Mouse (Mus musculus) embryonic facial prominence, embryonic 13.5 days (tissue): ENCODE data around the gene Cd34. TPM values are rescaled to one million over a fixed set of nuclear protein-coding genes. Genes with fewer than 3 reads are reported as not detected.
A peak's percentile ranks its signal among the peaks of the same experiment; 100 is the strongest.

Experiments used
- ATAC-seq: fragments of 200-750 bp; cut with Nextera tagmentation; 2 replicates; pipeline ENCODE4 v1.8.0; 2017; ENCODE audit warnings: low read depth; ENCODE audit not compliant: insufficient number of reproducible peaks, insufficient read depth, low FRiP score, low TSS enrichment
- H3K27ac ChIP-seq: fragments of 300-500 bp; sonication (generic); 2 replicates; pipeline ENCODE4 v1.5.1; 2015; ENCODE audit warnings: moderate library complexity, mild to moderate bottlenecking, inconsistent platforms
- H3K27me3 ChIP-seq: fragments of 300-500 bp; sonication (generic); 2 replicates; pipeline ENCODE4 v1.6.1; 2015; ENCODE audit warnings: mild to moderate bottlenecking, inconsistent platforms
- H3K36me3 ChIP-seq: fragments of 300-500 bp; sonication (generic); 2 replicates; pipeline ENCODE4 v1.6.1; 2015; ENCODE audit warnings: mild to moderate bottlenecking, inconsistent platforms
- H3K4me1 ChIP-seq: fragments of 300-500 bp; sonication (generic); 2 replicates; pipeline ENCODE4 v1.6.1; 2015; ENCODE audit warnings: inconsistent platforms
- H3K4me2 ChIP-seq: fragments of 300-500 bp; sonication (generic); 2 replicates; pipeline ENCODE4 v1.6.1; 2015; ENCODE audit warnings: moderate library complexity, mild to moderate bottlenecking, inconsistent platforms
- H3K4me3 ChIP-seq: fragments of 300-500 bp; sonication (generic); 2 replicates; pipeline ENCODE4 v1.5.1; 2015; ENCODE audit warnings: mild to moderate bottlenecking, inconsistent platforms
- H3K9ac ChIP-seq: fragments of 300-500 bp; sonication (generic); 2 replicates; pipeline ENCODE4 v1.6.1; 2015; ENCODE audit warnings: mild to moderate bottlenecking, inconsistent platforms
- H3K9me3 ChIP-seq: fragments of 300-500 bp; sonication (generic); 2 replicates; pipeline ENCODE4 v1.6.1; 2016; ENCODE audit warnings: inconsistent platforms
- WGBS: fragments of 180-500 bp; shearing (Covaris S2); methylation state at CpG from one replicate; pipeline ENCODE4 v1.1.7; 2015; ENCODE audit warnings: mixed read lengths; 5-methylcytosine and 5-hydroxymethylcytosine counted together
- polyA plus RNA-seq: library from polyadenylated mRNA; unstranded; fragments of >200 nt; fragmentation: Nextera tagmentation; extraction: Ambion mirVana; gene quantifications from 2 replicates; pipeline ENCODE4 v1.2.1, GENCODE M21; 2015

The Cd34 gene
- polyA plus RNA-seq, 1 experiment from 2014 or later: 62.9 TPM

DNA sequence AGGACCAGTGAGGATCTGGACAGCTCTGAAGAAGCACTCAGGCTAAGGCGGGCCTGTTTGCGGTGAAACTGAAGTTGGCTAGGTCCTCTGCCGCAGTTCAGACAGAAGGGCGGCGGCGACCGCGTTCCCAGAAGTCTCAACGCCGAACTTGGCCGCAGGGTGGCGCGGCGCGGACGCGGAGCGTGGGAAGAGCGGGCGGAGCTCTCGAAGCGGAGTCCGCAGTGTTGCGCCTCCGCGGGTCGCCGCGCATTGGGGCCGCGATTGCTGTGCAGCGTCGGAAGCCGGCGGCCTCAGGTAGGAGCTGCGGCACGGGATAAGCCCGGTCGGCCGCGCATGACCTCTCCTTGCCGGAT, 37.5 kb downstream of the Cd34 start:
- Histone ChIP-seq H3K9ac (peak overlapping the region; percentile 75), H3K27ac (no peak overlapping the region), H3K36me3 (no peaks in the 10 kb centered on the region), H3K9me3 (no peaks in the 10 kb centered on the region), H3K4me1 (peaks cover 14% of the 10 kb centered on the region), H3K4me3 (peak overlapping the region; percentile 65), H3K27me3 (peaks cover 17% of the 10 kb centered on the region), H3K4me2 (peak overlapping the region; percentile 93)
- WGBS: under 1% methylated on average over 42 of the region's 42 CpGs
- ATAC-seq: peak; percentile 72

DNA sequence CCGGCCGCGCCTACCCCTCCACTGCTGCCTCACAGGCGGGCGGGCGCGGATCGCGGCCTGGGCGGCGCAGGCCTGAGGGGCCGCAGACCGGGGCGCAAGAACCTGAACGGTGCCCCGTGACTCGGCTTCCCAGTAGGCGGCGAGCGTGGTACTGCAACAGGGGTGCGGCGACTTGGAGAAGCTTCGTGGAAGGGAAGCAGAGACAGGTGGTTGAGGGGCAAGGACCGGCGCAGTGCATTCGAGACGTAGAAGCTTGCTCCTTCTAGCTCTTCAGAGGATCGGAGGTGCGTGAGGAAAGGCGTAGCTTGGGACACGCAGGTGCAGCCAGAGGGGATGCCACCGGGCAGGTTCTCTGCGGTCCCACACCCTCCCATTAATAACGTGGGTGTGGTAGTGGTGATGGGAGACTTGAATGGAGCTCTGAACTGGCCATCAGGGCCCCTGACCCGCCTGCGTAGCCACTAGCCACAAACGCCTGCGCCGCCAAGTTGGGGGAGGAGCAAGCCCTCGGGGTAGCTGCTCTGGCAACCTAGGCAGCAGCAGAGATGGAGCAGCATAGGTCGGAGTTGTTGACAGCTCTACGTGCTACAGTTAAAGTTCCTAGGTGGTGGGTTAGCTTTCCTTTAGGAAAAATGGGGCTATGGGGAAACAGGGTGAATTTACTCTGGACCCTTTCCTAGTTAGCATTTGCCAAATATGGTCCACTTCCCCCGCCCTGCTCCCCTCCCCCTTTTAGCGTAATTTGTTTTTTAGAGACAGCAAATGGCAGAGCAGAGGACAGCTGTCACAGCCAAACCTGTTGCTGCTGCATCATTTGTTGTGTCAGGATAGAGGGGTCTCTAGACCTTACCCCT, 38.1 kb downstream of the Cd34 start:
- 1% methylated on average over 44 of the region's 44 CpGs for WGBS
- no peaks in the 10 kb centered on the region for H3K36me3 ChIP-seq
- peak; percentile 89 for ATAC-seq
- H3K9ac ChIP-seq: peak overlapping the region; percentile 75
- peaks cover 17% of the 10 kb centered on the region for H3K27me3 ChIP-seq
- H3K27ac ChIP-seq: no peak overlapping the region
- peak overlapping the region; percentile 93 for H3K4me2 ChIP-seq
- no peaks in the 10 kb centered on the region for H3K9me3 ChIP-seq
- peak overlapping the region; percentile 65 for H3K4me3 ChIP-seq
- peaks cover 14% of the 10 kb centered on the region for H3K4me1 ChIP-seq

DNA sequence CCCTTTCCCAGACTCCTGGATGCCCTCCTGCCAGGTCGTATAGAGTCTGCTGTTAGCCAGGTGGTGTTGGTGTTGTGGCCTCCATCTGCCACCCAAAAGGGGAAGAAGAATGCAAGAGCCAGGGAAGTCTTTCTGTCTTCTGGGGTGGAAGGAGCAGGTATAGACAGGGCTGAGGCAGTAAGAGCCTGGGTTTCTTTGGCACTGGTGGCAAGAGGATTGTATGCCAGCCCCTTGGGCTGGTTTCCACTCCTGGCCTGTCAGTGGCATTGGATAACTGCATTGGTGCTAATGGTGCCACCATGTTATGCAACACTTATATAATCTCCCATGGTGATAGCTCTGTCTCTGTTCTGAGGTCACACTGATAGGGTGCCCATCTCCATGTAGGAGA, 38.7 kb downstream of the Cd34 start:
- no peak for ATAC-seq
- Histone ChIP-seq H3K4me2 (peak overlapping the region; percentile 93), H3K4me1 (peaks cover 14% of the 10 kb centered on the region), H3K27me3 (peaks cover 17% of the 10 kb centered on the region), H3K27ac (no peak overlapping the region), H3K9me3 (no peaks in the 10 kb centered on the region), H3K4me3 (no peak overlapping the region), H3K36me3 (no peaks in the 10 kb centered on the region), H3K9ac (no peak overlapping the region)
- 19% methylated on average over 1 of the region's 1 CpGs for WGBS

DNA sequence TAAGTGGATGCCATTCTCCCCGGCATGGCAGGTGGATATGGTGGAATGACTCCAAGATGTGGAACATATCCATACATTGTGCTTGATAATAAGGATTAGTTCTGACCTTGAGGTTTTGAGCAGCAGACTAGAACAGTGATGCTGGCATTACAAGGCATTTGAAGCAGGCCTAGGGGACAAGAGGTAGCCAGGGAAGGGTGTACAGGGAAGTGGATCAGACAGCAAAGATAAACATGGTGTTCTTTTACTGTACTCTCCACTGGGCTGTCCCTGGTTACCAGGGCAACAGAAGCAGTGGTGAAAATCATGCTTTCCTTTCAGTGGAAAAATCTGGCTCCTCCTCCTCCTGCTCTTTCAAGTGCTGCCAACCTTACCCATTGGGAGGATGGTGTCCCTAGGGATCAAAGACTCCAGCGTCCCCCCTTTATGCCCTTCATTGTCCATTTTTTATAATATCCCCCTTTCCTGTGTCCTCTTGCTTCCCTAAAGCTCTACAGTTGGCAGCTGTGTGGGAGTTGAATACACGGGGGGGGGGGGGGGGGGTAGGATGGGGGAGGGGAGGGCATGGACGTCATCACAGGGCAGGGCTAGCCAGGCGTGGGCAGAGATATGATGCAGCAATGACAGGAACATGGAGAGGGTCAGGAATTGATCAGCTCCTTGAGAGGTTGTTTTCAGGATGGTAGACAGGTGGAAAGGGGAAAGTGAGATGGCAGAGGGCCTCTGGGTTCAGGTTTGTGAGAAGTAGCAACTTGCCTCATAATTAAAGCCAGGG, 39.5 kb downstream of the Cd34 start:
- H3K4me3 ChIP-seq: no peak overlapping the region
- no peak overlapping the region for H3K27ac ChIP-seq
- no peak overlapping the region for H3K9ac ChIP-seq
- H3K4me1 ChIP-seq: peaks cover 14% of the 10 kb centered on the region
- WGBS: 58% methylated on average over 5 of the region's 5 CpGs
- no peak for ATAC-seq
- no peaks in the 10 kb centered on the region for H3K36me3 ChIP-seq
- H3K4me2 ChIP-seq: no peak overlapping the region
- H3K27me3 ChIP-seq: peaks cover 17% of the 10 kb centered on the region
- no peaks in the 10 kb centered on the region for H3K9me3 ChIP-seq

GRCm38 (mm10) chr1:194980826-194981435, 42.3 kb downstream of the Cd34 start:
- Histone ChIP-seq H3K9ac (no peak overlapping the region), H3K4me3 (no peak overlapping the region)
- 78% methylated on average over 1 of the region's 1 CpGs for WGBS

GRCm38 (mm10) chr1:194982931-194983690, 44.5 kb downstream of the Cd34 start:
- ATAC-seq: no peak
- 83% methylated on average over 5 of the region's 5 CpGs for WGBS
- H3K27me3 ChIP-seq: no peaks in the 10 kb centered on the region
- no peak overlapping the region for H3K4me3 ChIP-seq
- no peaks in the 10 kb centered on the region for H3K36me3 ChIP-seq
- no peaks in the 10 kb centered on the region for H3K9me3 ChIP-seq
- no peak overlapping the region for H3K27ac ChIP-seq
- no peaks in the 10 kb centered on the region; the same call in 1 of the 2 replicates for H3K4me1 ChIP-seq
- no peak overlapping the region for H3K4me2 ChIP-seq
- no peak overlapping the region for H3K9ac ChIP-seq

More at GRCm38 (mm10) chr1:194980826-194981435, 42.3 kb downstream of the Cd34 start:
- no peaks in the 10 kb centered on the region for H3K9me3 ChIP-seq
- H3K27me3 ChIP-seq: peaks cover 12% of the 10 kb centered on the region
- peaks cover 13% of the 10 kb centered on the region for H3K4me1 ChIP-seq
- H3K4me2 ChIP-seq: no peak overlapping the region
- H3K36me3 ChIP-seq: no peaks in the 10 kb centered on the region
- no peak overlapping the region for H3K27ac ChIP-seq
- ATAC-seq: no peak

GRCm38 (mm10) chr1:194984914-194985313, 46.3 kb downstream of the Cd34 start:
- no peaks in the 10 kb centered on the region for H3K36me3 ChIP-seq
- no peaks in the 10 kb centered on the region for H3K4me1 ChIP-seq
- H3K4me3 ChIP-seq: no peak overlapping the region
- no peaks in the 10 kb centered on the region for H3K9me3 ChIP-seq
- no peak for ATAC-seq
- no peak overlapping the region for H3K27ac ChIP-seq
- no peak overlapping the region for H3K4me2 ChIP-seq
- WGBS: 78% methylated on average over 3 of the region's 3 CpGs
- H3K27me3 ChIP-seq: no peaks in the 10 kb centered on the region
- H3K9ac ChIP-seq: no peak overlapping the region

GRCm38 (mm10) chr1:194985442-194986210, 47.0 kb downstream of the Cd34 start:
- no peak overlapping the region for H3K4me2 ChIP-seq
- no peak overlapping the region for H3K9ac ChIP-seq
- H3K9me3 ChIP-seq: no peaks in the 10 kb centered on the region
- no peak for ATAC-seq
- H3K4me1 ChIP-seq: no peaks in the 10 kb centered on the region
- no peaks in the 10 kb centered on the region for H3K36me3 ChIP-seq
- H3K4me3 ChIP-seq: no peak overlapping the region
- H3K27me3 ChIP-seq: no peaks in the 10 kb centered on the region
- WGBS: 76% methylated on average over 4 of the region's 4 CpGs
- H3K27ac ChIP-seq: no peak overlapping the region

DNA sequence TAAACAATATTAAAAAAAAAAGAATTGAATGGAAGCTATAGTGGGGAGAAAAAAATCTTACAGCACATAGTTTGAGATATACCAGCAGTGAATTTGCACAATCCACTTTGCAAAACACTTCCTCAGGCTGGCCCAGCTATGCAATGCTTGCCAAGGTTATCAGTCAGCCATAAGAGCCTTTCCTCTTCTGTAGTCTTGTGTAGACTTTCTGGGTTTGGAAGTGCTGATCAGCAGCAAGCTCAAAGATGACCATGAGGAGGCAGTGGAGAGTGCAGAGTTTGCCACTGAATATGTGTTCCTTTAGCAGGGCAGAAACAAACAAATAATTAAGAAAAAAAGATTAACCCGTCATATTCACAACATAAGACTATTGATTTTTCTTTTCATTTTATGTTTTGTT, 50.4 kb downstream of the Cd34 start:
- 91% methylated on average over 1 of the region's 1 CpGs for WGBS
- Histone ChIP-seq H3K27me3 (no peaks in the 10 kb centered on the region), H3K4me3 (no peak overlapping the region), H3K36me3 (no peaks in the 10 kb centered on the region), H3K9ac (no peak overlapping the region), H3K27ac (no peak overlapping the region), H3K4me1 (no peaks in the 10 kb centered on the region), H3K4me2 (no peak overlapping the region), H3K9me3 (no peaks in the 10 kb centered on the region)
- ATAC-seq: no peak

DNA sequence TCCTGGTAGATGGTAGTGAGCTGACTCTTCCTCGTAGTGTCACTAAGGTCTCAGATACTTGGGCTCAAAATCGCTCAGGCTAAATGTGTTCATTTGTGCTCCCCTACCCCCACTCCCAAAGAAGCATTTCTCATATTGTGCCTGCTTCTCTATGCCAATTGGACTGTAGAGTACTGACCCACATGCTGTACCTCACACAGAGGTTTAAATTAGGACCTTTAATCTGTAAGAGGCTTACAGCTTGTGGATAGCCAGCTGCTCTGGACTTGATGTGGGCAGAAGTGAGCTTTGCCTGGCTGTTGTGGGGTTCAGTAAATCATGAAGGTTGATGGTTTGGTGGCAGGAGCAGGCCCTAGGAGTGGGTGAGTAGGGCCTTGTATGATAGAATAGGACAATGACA, 52.4 kb downstream of the Cd34 start:
- Histone ChIP-seq H3K9ac (no peak overlapping the region), H3K4me2 (no peak overlapping the region), H3K9me3 (no peaks in the 10 kb centered on the region), H3K36me3 (no peaks in the 10 kb centered on the region), H3K4me1 (no peaks in the 10 kb centered on the region), H3K27me3 (no peaks in the 10 kb centered on the region), H3K4me3 (no peak overlapping the region), H3K27ac (no peak overlapping the region)
- WGBS: 89% methylated on average over 2 of the region's 2 CpGs
- no peak for ATAC-seq

DNA sequence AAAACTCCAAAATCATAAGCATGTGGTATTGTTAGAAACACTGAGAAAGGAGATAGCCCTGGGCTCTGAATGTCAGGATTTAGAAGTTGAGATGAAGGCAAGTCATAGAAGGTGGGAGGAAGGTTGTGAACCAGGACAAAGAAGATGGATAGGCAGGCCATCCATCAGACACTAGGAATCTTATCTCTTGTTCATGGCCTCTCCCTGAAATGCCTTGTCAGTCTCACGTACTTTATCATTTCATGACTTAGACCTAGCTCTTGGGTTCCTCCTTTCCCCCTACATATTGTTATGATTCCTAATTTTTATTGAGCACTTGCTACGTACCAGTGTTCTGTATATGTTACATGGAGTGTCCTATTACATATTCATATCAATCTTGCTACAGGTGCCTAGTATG, 53.0 kb downstream of the Cd34 start:
- H3K36me3 ChIP-seq: no peaks in the 10 kb centered on the region
- no peaks in the 10 kb centered on the region for H3K9me3 ChIP-seq
- no peaks in the 10 kb centered on the region for H3K27me3 ChIP-seq
- H3K4me1 ChIP-seq: no peaks in the 10 kb centered on the region
- H3K4me3 ChIP-seq: no peak overlapping the region
- no peak overlapping the region for H3K9ac ChIP-seq
- WGBS: 82% methylated on average over 2 of the region's 2 CpGs
- H3K27ac ChIP-seq: no peak overlapping the region
- H3K4me2 ChIP-seq: no peak overlapping the region
- no peak for ATAC-seq
